Mouse (Mus musculus) olfactory bulb, adult 2 months (tissue): Measurements from ENCODE around the gene Cfap100.

Source experiments
- CTCF ChIP-seq: fragments of 200-500 bp; IDR thresholded peaks from 2 replicates; pipeline ENCODE4 v1.5.1; 2012; ENCODE audit warnings: low read depth, mild to moderate bottlenecking, low read length, moderate library complexity; ENCODE audit not compliant: insufficient read depth
- POLR2A ChIP-seq: fragments of 200-500 bp; IDR thresholded peaks from 2 replicates; pipeline ENCODE4 v1.6.1; 2012; ENCODE audit warnings: mild to moderate bottlenecking, low read depth, low read length, moderate library complexity; ENCODE audit not compliant: insufficient read depth

DNA sequence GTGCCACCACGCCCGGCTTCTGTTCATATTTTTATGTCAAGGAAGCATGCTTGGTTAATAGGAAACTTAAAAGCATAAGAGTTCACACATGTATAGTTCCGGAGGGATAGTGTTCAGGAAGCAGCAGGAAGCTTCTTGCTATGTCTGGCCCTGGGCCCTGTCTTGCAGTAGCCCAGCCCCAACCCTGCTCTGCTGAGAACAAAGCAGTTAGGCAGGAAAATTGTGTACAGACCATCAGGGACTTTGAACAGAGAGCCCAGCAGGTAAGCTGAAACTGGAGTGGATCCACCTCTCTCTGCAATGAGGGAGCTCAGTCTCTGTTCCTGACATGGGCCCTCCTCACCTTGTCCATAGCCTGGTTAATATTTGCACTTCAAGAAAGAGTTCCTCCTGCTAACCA is 31.3 kb downstream of the Cfap100 start:
- TF ChIP-seq CTCF, result no peak
- TF ChIP-seq POLR2A, result no peak
